Mouse (Mus musculus): ENCODE measurements around the gene Olfr1135. TPM values are rescaled to one million over a fixed set of nuclear protein-coding genes. Genes with fewer than 3 reads are reported as not detected.

Olfr1135 gene
- polyA plus RNA-seq (2016; fragmentation: Nextera tagmentation; extraction: Ambion mirVana) = not detected in 2 replicates

DNA sequence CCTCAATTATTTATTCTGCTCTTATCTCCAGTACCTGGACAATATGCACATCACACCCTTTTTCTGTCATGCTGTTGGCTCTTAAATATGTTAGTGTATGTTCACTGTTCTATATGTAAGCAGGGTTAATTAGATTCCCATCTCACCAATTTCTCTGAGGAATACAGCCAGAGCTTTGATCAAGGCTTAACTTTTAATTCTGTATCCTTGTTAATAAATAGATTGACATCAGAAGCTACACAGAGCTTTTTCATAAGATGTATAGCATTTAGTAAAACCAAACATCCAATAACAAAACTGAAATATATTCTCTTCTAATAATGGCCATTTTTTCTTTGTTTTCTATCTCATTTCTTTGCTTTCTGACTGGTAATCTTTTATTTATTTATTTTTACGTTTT, at the start of gene Olfr1135:
Gene Olfr1135, minus strand, starts transcription at position 101 of the 400 bp plus-strand sequence.
- no peaks in the 10 kb centered on the region for H3K4me1 ChIP-seq
- no peak for DNase-seq (ENCODE audit: low spot score)
- no peak within 1 kb of the TSS for H3K27ac ChIP-seq (replicated peaks)
- 19% methylated on average over 1 of the region's 1 CpGs for WGBS
- no peaks in the 10 kb centered on the region for H3K9me3 ChIP-seq (replicated peaks)
- H3K36me3 ChIP-seq = no peaks in the 10 kb centered on the region
- no peaks in the 10 kb centered on the region for H3K27me3 ChIP-seq (ENCODE audit: low read depth, poor library complexity, severe bottlenecking)
- no peak within 1 kb of the TSS for H3K4me3 ChIP-seq

- no peak for DNase-seq (ENCODE audit: low spot score)
- H3K9me3 ChIP-seq (replicated peaks) = no peaks in the 10 kb centered on the region
- H3K4me1 ChIP-seq = no peaks in the 10 kb centered on the region
- H3K4me3 ChIP-seq = no peak within 1 kb of the TSS
- no peaks in the 10 kb centered on the region for H3K27me3 ChIP-seq (ENCODE audit: low read depth, poor library complexity, severe bottlenecking)
- H3K36me3 ChIP-seq = no peaks in the 10 kb centered on the region
- no peak within 1 kb of the TSS for H3K27ac ChIP-seq (replicated peaks)
These were observed 39.6 kb upstream of the Olfr1135 start, which contains the start of gene Olfr1137 for GRCm38 (mm10) chr2:87713079-87713478. Olfr1137 (minus strand) TSS chr2:87713179.

- no peak within 1 kb of the TSS for H3K27ac ChIP-seq (replicated peaks)
- no peak within 1 kb of the TSS for H3K4me3 ChIP-seq
- H3K9me3 ChIP-seq (replicated peaks) = no peaks in the 10 kb centered on the region
- no peaks in the 10 kb centered on the region for H3K36me3 ChIP-seq
- no peaks in the 10 kb centered on the region for H3K27me3 ChIP-seq (ENCODE audit: low read depth, poor library complexity, severe bottlenecking)
- DNase-seq (ENCODE audit: low spot score) = no peak
- H3K4me1 ChIP-seq = no peaks in the 10 kb centered on the region
These were observed 20.4 kb upstream of the Olfr1135 start, which contains the start of gene Olfr1136 for GRCm38 (mm10) chr2:87693847-87694246. Olfr1136 (minus strand) TSS chr2:87693947.

- no peaks in the 10 kb centered on the region for H3K27me3 ChIP-seq (ENCODE audit: low read depth, poor library complexity, severe bottlenecking)
- H3K4me1 ChIP-seq = no peaks in the 10 kb centered on the region
- WGBS = 93% methylated on average over 2 of the region's 2 CpGs
- no peak for DNase-seq (ENCODE audit: low spot score)
- no peak within 1 kb of the TSS for H3K4me3 ChIP-seq
- H3K9me3 ChIP-seq (replicated peaks) = no peaks in the 10 kb centered on the region
- H3K36me3 ChIP-seq = no peaks in the 10 kb centered on the region
- no peak within 1 kb of the TSS for H3K27ac ChIP-seq (replicated peaks)
These were observed 15.1 kb downstream of the Olfr1135 start, which contains the start of gene Olfr1134 for GRCm38 (mm10) chr2:87658360-87658759. Olfr1134 (minus strand) TSS chr2:87658460.

DNA sequence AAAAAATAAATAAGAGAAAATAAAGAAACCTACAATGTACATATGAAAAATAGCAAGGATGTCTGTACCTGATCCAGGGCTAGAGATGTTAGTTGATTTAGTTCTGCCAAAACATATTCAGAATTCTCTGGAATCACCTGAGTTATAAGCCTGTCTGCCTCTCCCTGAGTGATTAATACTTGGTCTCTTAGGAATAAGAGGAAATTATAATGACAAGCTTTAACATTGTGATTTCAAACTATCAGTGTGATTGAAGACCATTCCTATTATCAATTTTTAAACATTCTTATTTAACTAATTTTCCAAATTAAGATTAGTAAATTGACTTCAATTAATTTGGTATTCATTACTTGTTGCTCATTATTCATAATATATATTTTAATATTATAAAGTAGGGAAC, 26.2 kb downstream of the Olfr1135 start, which contains the start of gene Olfr1133:
Gene Olfr1133, minus strand, starts transcription at position 101 of the 400 bp plus-strand sequence.
- Histone ChIP-seq H3K4me3 (no peak within 1 kb of the TSS), H3K27me3 (ENCODE audit: low read depth, poor library complexity, severe bottlenecking) (no peaks in the 10 kb centered on the region), H3K9me3 (replicated peaks) (no peaks in the 10 kb centered on the region), H3K4me1 (no peaks in the 10 kb centered on the region), H3K36me3 (no peaks in the 10 kb centered on the region), H3K27ac (replicated peaks) (no peak within 1 kb of the TSS)
- DNase-seq (ENCODE audit: low spot score) = no peak

GRCm38 (mm10) chr2:87642441-87642840, 31.0 kb downstream of the Olfr1135 start:
- no peaks in the 10 kb centered on the region for H3K36me3 ChIP-seq
- H3K9me3 ChIP-seq (replicated peaks) = no peaks in the 10 kb centered on the region
- no peak for DNase-seq (ENCODE audit: low spot score)
- no peak overlapping the region for H3K4me3 ChIP-seq
- H3K27me3 ChIP-seq (ENCODE audit: low read depth, poor library complexity, severe bottlenecking) = no peaks in the 10 kb centered on the region
- H3K4me1 ChIP-seq = no peaks in the 10 kb centered on the region
- H3K27ac ChIP-seq (replicated peaks) = no peak overlapping the region

DNA sequence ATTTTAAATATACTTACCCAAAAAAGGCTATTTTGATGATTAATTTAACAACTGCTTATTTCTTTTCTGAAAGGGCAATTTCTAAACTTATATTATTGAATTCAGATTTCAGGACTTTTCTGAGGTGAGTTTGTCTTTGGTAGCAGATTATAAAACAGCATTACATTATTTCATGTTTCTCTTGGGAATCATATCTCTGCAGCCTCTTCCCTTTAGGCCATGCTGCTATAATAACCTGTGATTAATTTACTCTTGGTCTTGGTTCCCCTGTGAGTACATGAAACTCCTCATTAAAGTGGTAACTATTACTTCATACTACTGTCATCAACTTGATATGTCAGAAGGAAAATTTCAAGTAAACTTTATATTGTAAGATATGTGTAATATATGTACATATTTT, 36.0 kb downstream of the Olfr1135 start, which contains the start of gene Olfr1132:
Gene Olfr1132, minus strand, starts transcription at position 101 of the 400 bp plus-strand sequence.
- Histone ChIP-seq H3K27ac (replicated peaks) (no peak within 1 kb of the TSS), H3K9me3 (replicated peaks) (no peaks in the 10 kb centered on the region), H3K4me1 (no peaks in the 10 kb centered on the region), H3K4me3 (no peak within 1 kb of the TSS), H3K27me3 (ENCODE audit: low read depth, poor library complexity, severe bottlenecking) (no peaks in the 10 kb centered on the region), H3K36me3 (no peaks in the 10 kb centered on the region)
- no peak for DNase-seq (ENCODE audit: low spot score)

DNA sequence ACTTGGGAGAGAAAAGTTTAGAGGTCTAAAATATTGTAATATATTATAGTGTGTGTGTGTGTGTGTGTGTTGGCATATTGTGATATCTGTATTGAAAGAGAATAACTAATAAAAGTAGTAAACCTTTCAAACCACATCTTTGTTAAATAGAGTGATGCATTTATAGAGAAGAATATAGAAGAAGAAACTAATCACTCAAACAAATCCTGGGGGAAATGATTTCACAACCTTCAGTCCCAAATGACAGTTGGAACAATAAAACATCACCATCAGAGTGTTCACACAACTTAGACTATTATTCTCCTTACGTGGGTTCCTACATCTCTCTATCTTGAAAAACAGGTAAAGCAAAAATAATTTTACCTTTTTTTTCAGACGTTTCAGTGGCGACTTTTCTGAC, 46.7 kb downstream of the Olfr1135 start, which contains the start of gene Olfr1131:
Gene Olfr1131, plus strand, starts transcription at position 301 of the 400 bp plus-strand sequence.
- H3K36me3 ChIP-seq = no peaks in the 10 kb centered on the region
- H3K4me3 ChIP-seq = no peak within 1 kb of the TSS
- no peaks in the 10 kb centered on the region for H3K27me3 ChIP-seq (ENCODE audit: low read depth, poor library complexity, severe bottlenecking)
- no peaks in the 10 kb centered on the region for H3K4me1 ChIP-seq
- 72% methylated on average over 3 of the region's 3 CpGs for WGBS
- DNase-seq (ENCODE audit: low spot score) = no peak
- H3K9me3 ChIP-seq (replicated peaks) = no peaks in the 10 kb centered on the region
- H3K27ac ChIP-seq (replicated peaks) = no peak within 1 kb of the TSS

Other genes with a start within 250 kb of the Olfr1135 start
- 0.06 and 0.07 TPM in 2 replicates for gene Olfr1124, start 243.4 kb downstream of the Olfr1135 start, polyA plus RNA-seq (2016; fragmentation: Nextera tagmentation; extraction: Ambion mirVana)
- not detected in 2 replicates for gene Olfr1126, start 219.7 kb downstream of the Olfr1135 start, polyA plus RNA-seq (2016; fragmentation: Nextera tagmentation; extraction: Ambion mirVana)
- gene Pramel7, start 176.6 kb downstream of the Olfr1135 start, polyA plus RNA-seq (2016; fragmentation: Nextera tagmentation; extraction: Ambion mirVana) = not detected in 2 replicates
- not detected in 2 replicates for gene Pramel6, start 167.1 kb downstream of the Olfr1135 start, polyA plus RNA-seq (2016; fragmentation: Nextera tagmentation; extraction: Ambion mirVana)
- gene Olfr153, start 141.9 kb downstream of the Olfr1135 start, polyA plus RNA-seq (2016; fragmentation: Nextera tagmentation; extraction: Ambion mirVana) = not detected in 2 replicates
- gene Olfr1128, start 128.1 kb downstream of the Olfr1135 start, polyA plus RNA-seq (2016; fragmentation: Nextera tagmentation; extraction: Ambion mirVana) = not detected in 2 replicates
- not detected in 2 replicates for gene Olfr1129, start 99.8 kb downstream of the Olfr1135 start, polyA plus RNA-seq (2016; fragmentation: Nextera tagmentation; extraction: Ambion mirVana)
- gene Olfr1130, start 67.5 kb downstream of the Olfr1135 start, polyA plus RNA-seq (2016; fragmentation: Nextera tagmentation; extraction: Ambion mirVana) = not detected in 2 replicates
- gene Olfr1131, start 46.6 kb downstream of the Olfr1135 start, polyA plus RNA-seq (2016; fragmentation: Nextera tagmentation; extraction: Ambion mirVana) = not detected in 2 replicates
- gene Olfr1132, start 36.1 kb downstream of the Olfr1135 start, polyA plus RNA-seq (2016; fragmentation: Nextera tagmentation; extraction: Ambion mirVana) = not detected in 2 replicates
- gene Olfr1133, start 26.3 kb downstream of the Olfr1135 start, polyA plus RNA-seq (2016; fragmentation: Nextera tagmentation; extraction: Ambion mirVana) = not detected in 2 replicates
- not detected in 2 replicates for gene Olfr1134, start 15.2 kb downstream of the Olfr1135 start, polyA plus RNA-seq (2016; fragmentation: Nextera tagmentation; extraction: Ambion mirVana)
- gene Olfr1136, start 20.3 kb upstream of the Olfr1135 start, polyA plus RNA-seq (2016; fragmentation: Nextera tagmentation; extraction: Ambion mirVana) = not detected in 2 replicates
- gene Olfr1137, start 39.5 kb upstream of the Olfr1135 start, polyA plus RNA-seq (2016; fragmentation: Nextera tagmentation; extraction: Ambion mirVana) = not detected in 2 replicates
- gene Olfr1138, start 66.3 kb upstream of the Olfr1135 start, polyA plus RNA-seq (2016; fragmentation: Nextera tagmentation; extraction: Ambion mirVana) = not detected in 2 replicates
- gene Olfr1140, start 70.1 kb upstream of the Olfr1135 start, polyA plus RNA-seq (2016; fragmentation: Nextera tagmentation; extraction: Ambion mirVana) = not detected in 2 replicates
- gene Olfr1141, start 80.3 kb upstream of the Olfr1135 start, polyA plus RNA-seq (2016; fragmentation: Nextera tagmentation; extraction: Ambion mirVana) = not detected in 2 replicates
- not detected in 2 replicates for gene Olfr152, start 105.8 kb upstream of the Olfr1135 start, polyA plus RNA-seq (2016; fragmentation: Nextera tagmentation; extraction: Ambion mirVana)
- gene Olfr1143, start 126.9 kb upstream of the Olfr1135 start, polyA plus RNA-seq (2016; fragmentation: Nextera tagmentation; extraction: Ambion mirVana) = not detected in 2 replicates
- not detected in 2 replicates for gene Olfr1145, start 136.2 kb upstream of the Olfr1135 start, polyA plus RNA-seq (2016; fragmentation: Nextera tagmentation; extraction: Ambion mirVana)
- not detected in 2 replicates for gene Olfr1148, start 156.9 kb upstream of the Olfr1135 start, polyA plus RNA-seq (2016; fragmentation: Nextera tagmentation; extraction: Ambion mirVana)
- gene Olfr1150-ps1, start 170.3 kb upstream of the Olfr1135 start, polyA plus RNA-seq (2016; fragmentation: Nextera tagmentation; extraction: Ambion mirVana) = not detected in 2 replicates
- gene Olfr1151, start 182.2 kb upstream of the Olfr1135 start, polyA plus RNA-seq (2016; fragmentation: Nextera tagmentation; extraction: Ambion mirVana) = not detected in 2 replicates
- 0.01 and 0.02 TPM in 2 replicates for gene Olfr1152, start 192.8 kb upstream of the Olfr1135 start, polyA plus RNA-seq (2016; fragmentation: Nextera tagmentation; extraction: Ambion mirVana)
- not detected in 2 replicates for gene Olfr1153, start 221.3 kb upstream of the Olfr1135 start, polyA plus RNA-seq (2016; fragmentation: Nextera tagmentation; extraction: Ambion mirVana)
- not detected in 2 replicates for gene Olfr1154, start 231.5 kb upstream of the Olfr1135 start, polyA plus RNA-seq (2016; fragmentation: Nextera tagmentation; extraction: Ambion mirVana)

All from midbrain, embryonic 10.5 days (tissue).